In the genomic region with DNA sequence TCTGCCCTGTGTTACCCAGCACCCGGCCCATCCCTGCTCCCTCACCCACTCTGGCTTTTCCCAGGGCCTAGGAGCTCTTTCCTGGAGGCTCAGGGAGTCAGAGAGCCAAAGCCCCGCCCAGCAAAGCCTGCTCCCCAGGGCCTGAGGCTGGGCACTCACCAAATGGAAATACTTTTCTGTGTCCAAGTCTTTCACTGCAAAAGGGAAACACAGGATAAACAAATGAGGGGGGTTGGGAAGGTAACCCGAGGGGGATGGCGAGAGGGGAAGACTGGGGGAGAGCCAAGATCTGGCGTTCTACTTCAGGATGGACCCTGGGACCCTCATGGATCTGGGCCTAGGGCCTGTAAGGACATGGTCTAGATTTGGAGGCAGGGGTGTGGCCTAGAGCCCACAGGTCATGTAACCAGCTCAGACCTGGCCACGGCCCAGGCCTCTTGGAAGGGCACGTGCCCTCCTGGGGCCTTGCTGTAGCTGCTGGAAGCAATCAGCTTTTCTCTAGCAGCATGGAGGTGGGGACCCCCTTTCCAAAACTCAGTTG, we compare ENCODE assay signal across 9 mouse cellular contexts. TPM values are rescaled to one million over a fixed set of nuclear protein-coding genes. Genes with fewer than 3 reads are reported as not detected.
A peak's percentile ranks its signal among the peaks of the same experiment; 100 is the strongest.
DNase-seq lines count a peak whose midpoint lies in the region; ATAC-seq lines count a peak whose summit lies in the region.
"Had no signal": no experiment of that assay in that cellular context is flagged by ENCODE, and none has a peak within 500 bp of the region (broad histone marks: within the 10 kb centered on the region; RNA-seq: fewer than 3 reads in every experiment).

No protein-coding gene starts in this region.

- peaks cover 57% of the 10 kb centered on the region for H3K4me1 ChIP-seq in heart, embryonic 12.5 days (replicated peaks)
- peaks cover 77% of the 10 kb centered on the region for H3K4me1 ChIP-seq in embryonic facial prominence, embryonic 10.5 days
- peaks cover 12% of the 10 kb centered on the region for H3K4me1 ChIP-seq in neural tube, embryonic 15.5 days

- no peak overlapping the region for H3K4me2 ChIP-seq in heart, embryonic 12.5 days
- no peak overlapping the region for H3K4me2 ChIP-seq in neural tube, embryonic 15.5 days

- WGBS in heart, embryonic 12.5 days, result 71% methylated on average over 7 of the region's 7 CpGs
- WGBS in embryonic facial prominence, embryonic 10.5 days, result 70% methylated on average over 7 of the region's 7 CpGs
- 82% methylated on average over 7 of the region's 7 CpGs for WGBS in neural tube, embryonic 15.5 days

- no peak overlapping the region for H3K9ac ChIP-seq in heart, embryonic 12.5 days
- H3K9ac ChIP-seq in neural tube, embryonic 15.5 days (replicated peaks), result no peak overlapping the region
- H3K9ac ChIP-seq: liver, embryonic 14.5 days had no signal

- peaks cover 76% of the 10 kb centered on the region for H3K36me3 ChIP-seq in heart, embryonic 12.5 days
- H3K36me3 ChIP-seq in embryonic facial prominence, embryonic 10.5 days (replicated peaks), result peaks cover 22% of the 10 kb centered on the region
- H3K36me3 ChIP-seq in neural tube, embryonic 15.5 days, result no peaks in the 10 kb centered on the region

- intact Hi-C loops in heart, postnatal 14 days (cut with DNase I), result loop anchor here (2.0 to 5.0 kb wide), 3 partner anchors 46 to 107 kb away; partner anchors contain the start of genes Ift122 and Mbd4

- no peaks in the 10 kb centered on the region for H3K9me3 ChIP-seq in heart, embryonic 12.5 days (replicated peaks)
- H3K9me3 ChIP-seq in embryonic facial prominence, embryonic 10.5 days, result no peaks in the 10 kb centered on the region
- H3K9me3 ChIP-seq in neural tube, embryonic 15.5 days (replicated peaks), result no peaks in the 10 kb centered on the region

- no peak overlapping the region for H3K27ac ChIP-seq in heart, embryonic 12.5 days (ENCODE audit: poor library complexity, severe bottlenecking)
- peak overlapping the region; percentile 54 for H3K27ac ChIP-seq in embryonic facial prominence, embryonic 10.5 days (replicated peaks)
- no peak overlapping the region for H3K27ac ChIP-seq in neural tube, embryonic 15.5 days (replicated peaks)
- H3K27ac ChIP-seq: liver, embryonic 14.5 days had no signal

- no peak for ATAC-seq in heart, embryonic 12.5 days (ENCODE audit: insufficient number of reproducible peaks, low FRiP score)
- no peak for ATAC-seq in neural tube, embryonic 15.5 days (ENCODE audit: low FRiP score)

- H3K27me3 ChIP-seq in heart, embryonic 12.5 days (replicated peaks), result 0 out of 2 replicates have a peak, but pooled peaks cover 4% of the 10 kb centered on the region
- peaks cover 17% of the 10 kb centered on the region for H3K27me3 ChIP-seq in embryonic facial prominence, embryonic 10.5 days (replicated peaks; ENCODE audit: low read depth, poor library complexity, severe bottlenecking)
- H3K27me3 ChIP-seq in neural tube, embryonic 15.5 days (replicated peaks), result no peaks in the 10 kb centered on the region

- peak; percentile 99 for DNase-seq in heart, adult 11 months
- no peak for DNase-seq in embryonic facial prominence, embryonic 10.5 days (ENCODE audit: low spot score)
- peak; percentile 88 to 93 for DNase-seq in heart, postnatal 14 days
- peak; percentile 90 for DNase-seq in lung, postnatal 25 days (ENCODE audit: low spot score)
- no peak for DNase-seq in frontal cortex, postnatal 36 days (ENCODE audit: low spot score in 2 of 2)
- no peak for DNase-seq in thymus, adult 18-20 months

- no peak overlapping the region for H3K4me3 ChIP-seq in heart, embryonic 12.5 days
- no peak overlapping the region for H3K4me3 ChIP-seq in embryonic facial prominence, embryonic 10.5 days
- no peak overlapping the region for H3K4me3 ChIP-seq in neural tube, embryonic 15.5 days (replicated peaks)

RNA-seq across cellular contexts. Expression of gene H1foo, which starts 14.5 kb away (rescaled TPM):
- not detected in 2 replicates for polyA plus RNA-seq in heart, embryonic 12.5 days (2016; fragmentation: Nextera tagmentation; extraction: Ambion mirVana)
- polyA plus RNA-seq in embryonic facial prominence, embryonic 10.5 days (2016; fragmentation: Nextera tagmentation; extraction: Ambion mirVana), result not detected in 2 replicates
- total RNA-seq in heart, postnatal 14 days (2021), result not detected
- polyA plus RNA-seq in neural tube, embryonic 15.5 days (2015; fragmentation: Nextera tagmentation; extraction: Ambion mirVana), result not detected in 2 replicates
- polyA plus RNA-seq: liver, embryonic 14.5 days had no signal

RNA-seq across cellular contexts. Expression of gene Rho, which starts 27.7 kb away (rescaled TPM):
- polyA plus RNA-seq in heart, embryonic 12.5 days (2016; fragmentation: Nextera tagmentation; extraction: Ambion mirVana), result 0.13 TPM in 1 of 2 replicates, not detected in the other
- polyA plus RNA-seq in embryonic facial prominence, embryonic 10.5 days (2016; fragmentation: Nextera tagmentation; extraction: Ambion mirVana), result 0.33 and 0.51 TPM in 2 replicates
- under 1 TPM; 0.07 to 0.12 TPM for total RNA-seq in heart, postnatal 14 days (2021)
- polyA plus RNA-seq in neural tube, embryonic 15.5 days (2015; fragmentation: Nextera tagmentation; extraction: Ambion mirVana), result 2.0 and 2.1 TPM in 2 replicates

RNA-seq across cellular contexts. Expression of gene Plxnd1, which starts 35.6 kb away (rescaled TPM):
- polyA plus RNA-seq in heart, embryonic 12.5 days (2016; fragmentation: Nextera tagmentation; extraction: Ambion mirVana), result 60.8 and 80.5 TPM in 2 replicates
- 26.8 and 28.1 TPM in 2 replicates for polyA plus RNA-seq in embryonic facial prominence, embryonic 10.5 days (2016; fragmentation: Nextera tagmentation; extraction: Ambion mirVana)
- total RNA-seq in heart, postnatal 14 days (2021), result 100 to 1,000 TPM; 113 to 133 TPM
- polyA plus RNA-seq in neural tube, embryonic 15.5 days (2015; fragmentation: Nextera tagmentation; extraction: Ambion mirVana), result 8.8 and 9.8 TPM in 2 replicates

Comparison
In these comparisons a context has a peak if more than half of its experiments do, and no peak if none do; other contexts are left out.
1. DNase-seq: peak in heart, adult 11 months (single experiment), heart, postnatal 14 days (2 of 2) and lung, postnatal 25 days (single experiment); none in embryonic facial prominence, embryonic 10.5 days (single experiment), frontal cortex, postnatal 36 days (0 of 2) and thymus, adult 18-20 months (0 of 2).